Mouse (Mus musculus): ENCODE measurements around the gene Tmem33.

- TF ChIP-seq CTCF (IDR thresholded peaks at IDR 0.05) (no peak), EP300 (IDR thresholded peaks at IDR 0.05) (no peak)
Measured at GRCm38 (mm10) chr5:67223391-67224121, 36.8 kb upstream of the Tmem33 start.
